Mouse (Mus musculus): ENCODE data around the gene Slc25a17.

- TF ChIP-seq CTCF (IDR thresholded peaks at IDR 0.05; ENCODE audit: control insufficient read depth, insufficient read depth, insufficient replicate concordance, low read depth, low read length) (no peak), POLR2A (IDR thresholded peaks at IDR 0.05; ENCODE audit: control insufficient read depth, low read depth, low read length) (no peak)
These were observed 33.1 kb downstream of the Slc25a17 start for GRCm38 (mm10) chr15:81327501-81327900.
